Mouse (Mus musculus) kidney, postnatal 10 days (tissue): Measurements from ENCODE around the gene Tshz2.

ENCODE experiments used
- DNase-seq: peaks from one replicate; pipeline ENCODE4 v3.0.0; 2021; ENCODE audit warnings: mixed read lengths

Tshz2 gene

GRCm38 (mm10) chr2:170017926-170018325, 385.1 kb downstream of the Tshz2 start:
- no peak for DNase-seq

DNA sequence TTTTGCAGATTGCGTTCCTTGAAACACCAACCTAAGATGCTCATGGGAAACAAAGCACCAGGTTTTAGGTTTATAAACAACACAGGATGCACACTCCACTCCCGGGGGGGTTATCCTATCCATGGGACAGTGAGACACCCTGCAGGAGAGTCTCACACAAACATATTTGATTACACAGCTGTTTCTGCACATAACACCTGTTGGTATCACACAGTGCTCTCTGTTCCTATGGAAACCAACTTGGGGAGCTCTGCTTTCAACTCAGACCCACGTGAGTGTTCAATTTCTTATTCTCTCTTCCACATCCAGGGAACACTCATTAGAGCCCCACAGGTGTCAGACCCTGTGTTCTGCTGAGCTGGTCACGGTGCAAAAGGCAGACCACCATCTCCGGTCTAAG, 390.1 kb downstream of the Tshz2 start:
- DNase-seq: no peak

GRCm38 (mm10) chr2:170023741-170024140, 390.9 kb downstream of the Tshz2 start:
- DNase-seq: no peak

DNA sequence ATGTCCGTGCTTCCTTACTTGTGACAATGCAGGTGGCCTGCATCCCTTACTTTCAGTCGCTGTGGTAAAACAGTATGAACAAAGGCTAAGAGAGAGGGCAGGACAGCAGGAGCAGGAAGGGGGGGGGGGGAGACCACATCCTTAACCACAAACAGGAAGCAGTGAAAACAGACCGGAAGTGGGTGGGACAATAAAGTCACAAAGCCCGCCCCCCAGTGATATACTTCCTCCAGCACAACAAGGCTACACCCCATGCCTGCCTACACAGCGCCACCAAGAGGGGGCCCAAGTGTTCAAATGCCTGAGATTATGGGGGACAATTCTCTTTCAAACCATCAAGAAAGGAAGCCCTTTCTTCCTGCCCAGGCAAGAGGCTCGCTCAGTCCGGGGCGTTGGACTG, 392.1 kb downstream of the Tshz2 start:
- DNase-seq: peak; percentile 49

DNA sequence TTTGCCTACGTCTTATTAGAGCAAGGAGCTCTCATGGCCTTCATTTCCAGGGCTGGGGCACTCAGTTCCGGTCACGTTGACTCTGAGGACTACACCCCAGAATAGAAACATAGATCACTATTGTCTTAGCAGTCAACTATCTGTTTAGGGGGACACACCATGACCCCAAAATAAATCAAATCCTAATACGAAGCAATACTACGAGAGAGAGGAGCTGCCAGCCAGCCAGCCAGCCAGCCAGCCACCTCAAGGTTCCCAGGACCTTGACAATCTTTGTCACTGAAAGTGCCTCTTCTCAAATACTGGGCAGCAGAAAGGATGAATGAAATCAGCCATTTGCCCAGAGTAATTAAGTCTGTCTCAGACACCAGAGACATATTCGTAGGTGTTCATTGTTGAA, 393.1 kb downstream of the Tshz2 start:
- no peak for DNase-seq

DNA sequence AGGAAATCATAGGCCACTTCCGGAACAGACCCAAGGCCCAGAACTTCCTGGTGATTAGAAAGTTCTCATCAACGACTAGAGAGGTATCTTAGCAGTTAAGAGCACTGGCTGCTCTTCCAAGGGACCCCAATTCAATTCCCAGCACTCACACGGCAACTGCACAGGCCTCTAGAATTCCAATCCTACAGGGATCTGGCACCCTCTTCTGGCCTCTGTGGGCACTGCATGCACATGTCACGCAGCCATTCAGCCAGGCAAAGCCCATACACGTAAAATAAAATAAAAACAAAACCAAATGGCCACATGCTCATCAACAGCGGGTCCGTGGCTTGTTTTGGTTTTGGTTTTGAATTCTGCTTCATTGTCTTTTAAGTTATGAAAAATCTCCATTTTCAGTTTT, 395.0 kb downstream of the Tshz2 start:
- peak; percentile 33 for DNase-seq

- no peak for DNase-seq
Measured at GRCm38 (mm10) chr2:170028488-170029303, 395.9 kb downstream of the Tshz2 start.

- no peak for DNase-seq
Measured at GRCm38 (mm10) chr2:170029304-170029856, 396.6 kb downstream of the Tshz2 start.

GRCm38 (mm10) chr2:170031226-170031625, 398.4 kb downstream of the Tshz2 start:
- no peak for DNase-seq

- DNase-seq: no peak
Measured at GRCm38 (mm10) chr2:170031872-170032271, 399.1 kb downstream of the Tshz2 start.

DNA sequence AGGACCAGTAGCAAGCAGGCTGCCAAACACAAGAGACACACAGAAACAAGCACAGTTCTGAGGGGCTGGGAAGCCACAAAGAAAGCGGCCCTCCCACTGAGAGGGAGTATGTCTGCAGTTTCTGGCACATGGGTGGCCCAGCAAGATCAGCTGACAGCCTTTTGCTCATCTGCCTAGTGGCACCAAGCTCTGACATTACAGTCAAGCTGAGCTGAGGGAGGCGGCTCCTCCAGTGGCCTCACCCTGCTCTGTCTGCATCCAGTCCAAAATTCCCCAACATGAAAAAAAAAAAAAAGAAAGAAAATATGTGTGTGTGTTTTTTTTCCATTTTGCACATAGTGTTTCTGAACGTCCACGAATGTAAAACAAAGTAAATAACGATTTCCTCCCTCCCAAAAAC, 400.4 kb downstream of the Tshz2 start:
- peak; percentile 62 for DNase-seq

GRCm38 (mm10) chr2:170034794-170035193, 402.0 kb downstream of the Tshz2 start:
- DNase-seq: no peak

- peak; percentile 56 for DNase-seq
Measured at GRCm38 (mm10) chr2:170036791-170037241, 404.0 kb downstream of the Tshz2 start.

DNA sequence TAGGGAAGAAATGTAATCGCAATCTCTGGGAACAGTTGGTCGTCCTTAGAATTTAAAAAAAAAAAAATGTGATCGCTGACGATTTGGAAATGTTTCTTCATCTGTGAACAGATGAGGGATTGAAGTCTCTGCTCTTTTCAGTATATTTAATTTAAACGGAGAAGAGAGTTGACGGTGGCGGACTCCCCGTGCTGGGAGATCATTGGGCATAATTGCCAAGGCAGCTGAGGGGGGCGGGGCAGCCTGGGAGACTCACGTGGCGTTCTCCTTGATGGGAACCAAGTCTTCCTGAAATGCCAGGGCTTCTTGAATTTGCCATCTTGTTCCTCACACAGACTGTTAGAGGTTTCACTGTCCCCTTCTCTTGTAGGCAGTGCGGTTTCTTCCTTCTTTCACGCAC, 404.5 kb downstream of the Tshz2 start:
- DNase-seq: peak; percentile 40

DNA sequence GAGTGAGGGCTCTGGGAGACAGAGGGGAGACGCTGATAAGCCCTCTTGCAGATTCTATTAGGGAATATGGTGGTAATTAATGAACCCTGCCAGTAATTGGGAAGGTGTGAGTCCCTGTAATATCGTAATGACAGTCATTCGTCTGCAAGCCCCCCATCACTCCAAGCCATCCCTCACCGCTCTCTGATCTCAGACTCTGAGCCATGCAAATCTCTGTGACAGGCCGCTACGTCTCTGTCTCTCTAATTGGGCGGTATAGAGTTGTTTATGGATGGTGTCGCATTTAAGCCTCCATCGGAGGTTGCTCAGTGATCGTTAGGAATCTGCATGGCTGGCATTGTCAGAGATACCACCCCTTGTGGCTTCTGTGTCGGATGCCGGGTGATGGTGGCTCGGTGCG, 407.0 kb downstream of the Tshz2 start:
- no peak for DNase-seq

- peak; percentile 73 for DNase-seq
Measured at GRCm38 (mm10) chr2:170041101-170041500, 408.3 kb downstream of the Tshz2 start.

DNA sequence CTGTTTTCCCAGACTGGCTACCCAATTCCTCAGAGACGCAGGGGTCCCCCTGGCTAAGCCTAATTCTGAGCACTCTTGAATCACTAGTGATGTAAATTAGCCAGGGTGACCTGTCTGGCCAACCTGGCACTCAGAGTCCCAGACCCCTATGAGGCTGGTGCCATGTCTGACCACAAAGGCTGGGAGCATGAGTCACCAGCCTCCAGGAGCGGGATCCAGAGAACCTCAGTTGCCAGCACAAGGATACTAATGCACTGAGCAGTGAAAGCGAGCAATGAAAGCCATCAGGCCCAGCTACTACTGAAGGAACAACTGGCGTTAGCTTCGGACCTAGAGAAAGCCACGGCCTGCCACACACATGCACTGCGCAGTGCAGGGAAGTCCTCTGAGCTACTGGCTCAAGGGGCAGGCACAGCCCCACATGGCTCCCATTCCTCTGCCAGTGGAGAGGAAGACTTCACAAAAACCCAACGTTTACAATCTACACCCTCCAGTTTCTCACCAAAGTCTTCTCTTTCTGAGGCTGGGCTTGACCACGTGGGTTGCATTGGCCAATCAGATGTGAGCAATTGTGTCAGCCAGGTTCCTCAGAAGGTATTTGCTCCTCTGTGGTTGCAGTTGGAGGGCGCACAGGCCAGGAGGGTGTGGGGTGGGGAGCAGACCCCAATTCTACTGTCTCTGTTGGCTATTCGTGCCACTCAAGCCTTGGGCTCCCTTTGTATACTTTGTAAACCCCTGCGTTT, 409.8 kb downstream of the Tshz2 start:
- no peak for DNase-seq

DNA sequence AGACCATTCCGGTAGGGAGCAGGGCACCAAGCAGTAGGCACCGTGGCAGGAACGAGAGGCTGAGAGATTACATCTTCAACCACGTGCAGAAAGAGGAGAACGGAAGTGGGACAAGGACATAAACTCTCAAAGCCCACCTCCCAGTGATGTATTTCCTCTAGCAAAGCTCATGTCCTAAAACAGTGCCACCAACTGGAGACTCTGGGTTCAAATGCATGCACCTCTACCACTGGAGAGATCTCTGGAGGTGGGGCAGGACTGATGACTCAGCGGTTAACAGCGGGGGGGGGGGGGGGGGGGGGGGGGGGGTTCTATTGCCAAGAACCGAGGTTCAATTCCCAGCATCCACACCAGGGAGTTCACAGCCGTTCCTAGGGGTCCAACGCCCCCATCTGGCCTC, 410.5 kb downstream of the Tshz2 start:
- no peak for DNase-seq

DNA sequence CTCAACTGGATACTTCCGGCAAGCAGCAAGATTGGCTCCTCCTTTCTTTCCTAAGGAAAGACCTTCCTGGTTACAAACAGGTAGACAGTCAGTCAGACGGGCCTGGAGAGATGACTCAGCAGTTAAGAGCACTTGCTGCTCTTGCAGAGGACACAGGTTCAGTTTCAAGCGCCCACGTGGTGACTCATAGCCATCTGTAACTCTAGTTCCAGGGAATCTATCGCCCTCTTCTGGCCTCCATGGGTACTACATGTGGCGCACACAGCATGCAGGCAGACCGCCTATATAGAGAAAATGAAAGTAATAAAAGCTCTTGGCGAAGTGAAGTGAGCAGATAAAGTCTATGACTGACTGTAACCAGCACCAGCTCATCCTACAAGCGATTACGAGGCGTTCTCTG, 413.1 kb downstream of the Tshz2 start:
- peak; percentile 30 for DNase-seq

DNA sequence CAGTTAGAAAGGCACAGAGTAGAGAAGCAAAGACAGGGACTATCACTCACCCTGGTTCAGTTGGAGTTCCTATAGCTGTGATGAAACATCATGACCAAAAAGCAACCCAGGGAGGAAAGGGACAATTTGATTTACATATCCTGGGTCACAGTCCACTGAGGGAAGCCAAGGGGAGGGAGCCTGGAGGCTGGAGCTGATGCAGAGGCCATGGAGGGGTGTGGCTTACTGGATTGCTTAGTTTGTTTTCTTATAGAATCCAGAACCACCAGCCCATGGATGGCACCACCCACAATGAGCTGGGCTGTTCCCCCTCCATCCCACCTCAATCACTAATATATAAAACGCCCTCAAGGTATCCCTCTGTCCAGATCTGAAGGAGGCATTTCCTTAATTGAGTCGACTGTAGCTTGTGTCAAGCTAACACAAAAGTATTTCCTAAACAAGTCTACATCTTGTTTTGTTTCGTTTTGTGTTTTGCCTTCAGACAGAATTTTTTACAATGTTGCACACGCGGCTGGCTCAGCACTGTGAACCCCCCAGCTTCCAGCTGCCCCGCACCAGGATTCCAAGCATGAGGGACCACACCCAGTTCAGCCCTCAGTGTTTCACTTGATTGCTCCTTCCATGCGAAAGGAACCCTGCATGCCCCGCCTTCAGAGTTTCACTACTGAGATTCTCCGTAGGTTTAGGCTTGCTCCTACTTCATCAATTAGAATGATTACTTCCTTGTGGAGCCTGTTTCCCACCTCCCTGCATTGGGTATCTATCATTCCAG, 413.7 kb downstream of the Tshz2 start:
- peak; percentile 32 for DNase-seq

DNA sequence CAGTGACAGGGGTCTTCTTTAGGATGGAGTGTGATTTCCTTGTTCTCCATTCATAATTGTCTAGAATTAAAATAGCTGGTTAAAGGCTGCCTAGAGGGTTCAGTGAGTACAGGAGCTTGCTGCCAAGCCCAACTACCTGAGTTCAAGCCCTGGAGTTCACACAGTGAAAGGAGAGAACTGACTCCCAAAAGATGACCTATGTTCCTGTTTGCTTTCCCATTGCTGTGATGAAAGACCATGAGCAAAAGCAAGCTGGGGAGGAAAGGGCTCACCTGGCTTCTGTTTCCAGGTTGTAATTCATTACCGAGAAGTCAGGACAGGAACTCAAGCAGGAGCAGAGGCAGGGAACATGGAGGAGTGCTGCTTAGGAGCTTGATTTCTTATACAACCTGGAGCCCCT, 416.0 kb downstream of the Tshz2 start:
- DNase-seq: no peak

DNA sequence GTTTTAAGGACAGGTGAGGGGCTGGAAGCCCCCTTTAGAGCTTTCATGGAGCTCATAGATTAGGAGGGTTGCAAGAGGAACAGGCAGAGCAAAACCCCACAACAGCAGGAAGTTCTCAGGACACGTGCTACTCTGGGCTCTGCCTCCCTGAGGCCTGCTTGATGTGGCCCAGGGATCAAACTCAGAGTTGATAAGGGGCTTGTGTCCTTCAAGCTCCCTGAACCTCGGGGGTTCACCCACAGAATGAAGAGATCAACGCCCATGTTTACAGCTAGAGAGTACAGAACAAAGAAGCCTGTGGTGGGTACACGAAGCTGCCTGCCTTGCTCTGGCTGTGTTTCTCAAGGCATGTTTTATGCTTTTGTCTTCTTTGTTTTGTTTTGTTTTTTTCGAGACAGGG, 417.8 kb downstream of the Tshz2 start:
- no peak for DNase-seq

- DNase-seq: no peak
Measured at GRCm38 (mm10) chr2:170051441-170051840, 418.6 kb downstream of the Tshz2 start.
